Comparison of ENCODE assay signal across 8 mouse cellular contexts in the genomic region with DNA sequence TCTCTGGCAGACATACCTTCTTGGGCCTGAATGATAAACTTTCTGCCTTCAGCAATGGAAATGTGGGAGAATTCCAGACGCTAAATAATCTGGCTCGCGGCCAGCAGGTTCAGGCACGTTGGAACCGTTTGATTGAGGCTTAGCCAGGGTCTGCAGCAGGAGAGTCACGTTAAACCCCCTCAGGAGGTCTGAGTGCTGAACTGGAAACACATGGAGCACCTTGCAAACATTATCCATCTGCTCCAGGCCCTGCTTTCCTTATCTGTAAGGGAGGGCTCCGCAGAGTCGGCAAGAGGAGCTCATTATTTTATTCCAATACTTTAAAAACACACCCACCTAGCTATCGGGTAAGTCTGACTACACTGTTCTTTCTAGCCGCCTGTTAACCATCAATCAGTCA. TPM values are rescaled to one million over a fixed set of nuclear protein-coding genes. Genes with fewer than 3 reads are reported as not detected.
DNase-seq lines count a peak whose midpoint lies in the region; ATAC-seq and TF ChIP-seq lines count a peak whose summit lies in the region.
"Had no signal": no experiment of that assay in that cellular context is flagged by ENCODE, and none has a peak within 500 bp of the region (broad histone marks: within the 10 kb centered on the region; RNA-seq: fewer than 3 reads in every experiment).

No protein-coding gene starts in this region.

- ATAC-seq in lung, embryonic 15.5 days (ENCODE audit: borderline replicate concordance, extremely low read depth, low FRiP score, low TSS enrichment), result peak; percentile 59; the same call in 1 of the 2 replicates
- no peak for ATAC-seq in forebrain, postnatal 0 days
- ATAC-seq in limb, embryonic 14.5 days (ENCODE audit: low FRiP score, low read depth), result peak; percentile 91

- H3K4me2 ChIP-seq in lung, embryonic 15.5 days, result no peak overlapping the region
- no peak overlapping the region for H3K4me2 ChIP-seq in forebrain, postnatal 0 days (ENCODE audit: low read depth)
- H3K4me2 ChIP-seq in limb, embryonic 14.5 days (replicated peaks; ENCODE audit: low read depth, low read length, severe bottlenecking), result no peak overlapping the region

- H3K4me3 ChIP-seq in lung, embryonic 15.5 days, result no peak overlapping the region
- H3K4me3 ChIP-seq in forebrain, postnatal 0 days (ENCODE audit: low read depth, low read length), result no peak overlapping the region
- no peak overlapping the region for H3K4me3 ChIP-seq in limb, embryonic 14.5 days (replicated peaks; ENCODE audit: low read length)

- TF ChIP-seq POLR2A in limb, embryonic 14.5 days (IDR thresholded peaks at IDR 0.05; ENCODE audit: borderline replicate concordance, extremely low read depth, insufficient read depth, insufficient read length), result no peak

- no peak overlapping the region for H3K9ac ChIP-seq in lung, embryonic 15.5 days
- H3K9ac ChIP-seq in forebrain, postnatal 0 days, result no peak overlapping the region
- H3K9ac ChIP-seq in limb, embryonic 14.5 days (ENCODE audit: low read depth, low read length, severe bottlenecking), result no peak overlapping the region

- no peak overlapping the region for H3K27ac ChIP-seq in lung, embryonic 15.5 days
- H3K27ac ChIP-seq in forebrain, postnatal 0 days (ENCODE audit: low read depth, low read length), result no peak overlapping the region
- H3K27ac ChIP-seq in limb, embryonic 14.5 days (replicated peaks; ENCODE audit: low read depth, low read length), result no peak overlapping the region

- no peak for DNase-seq in lung, postnatal 36 days
- DNase-seq in forebrain, postnatal 0 days, result peak; percentile 21
- peak; percentile 86 for DNase-seq in limb, embryonic 14.5 days (ENCODE audit: low spot score)
- DNase-seq in yolk sac, embryonic 10.5 days (ENCODE audit: low spot score), result peak; percentile 51
- DNase-seq in thymus, postnatal 10 days (ENCODE audit: low spot score in 2 of 2), result no peak
- DNase-seq in thymus, postnatal 4 days, result no peak
- DNase-seq: cerebellum, adult 11 months had no signal

- no peak for TF ChIP-seq CTCF in forebrain, postnatal 0 days (IDR thresholded peaks at IDR 0.05; ENCODE audit: low read depth)

- H3K4me1 ChIP-seq in lung, embryonic 15.5 days, result peaks cover 18% of the 10 kb centered on the region
- no peaks in the 10 kb centered on the region for H3K4me1 ChIP-seq in forebrain, postnatal 0 days (ENCODE audit: insufficient read depth)
- H3K4me1 ChIP-seq in limb, embryonic 14.5 days (ENCODE audit: control insufficient read depth, insufficient read depth, low read length), result peaks cover 27% of the 10 kb centered on the region

- WGBS in lung, embryonic 15.5 days, result 9% methylated on average over 10 of the region's 10 CpGs
- WGBS in forebrain, postnatal 0 days, result 6% methylated on average over 10 of the region's 10 CpGs
- WGBS in limb, embryonic 14.5 days, result 3% methylated on average over 10 of the region's 10 CpGs

- no peaks in the 10 kb centered on the region for H3K27me3 ChIP-seq in lung, embryonic 15.5 days
- H3K27me3 ChIP-seq in forebrain, postnatal 0 days (ENCODE audit: insufficient read depth, low read length), result no peaks in the 10 kb centered on the region
- H3K27me3 ChIP-seq in limb, embryonic 14.5 days (ENCODE audit: control insufficient read depth, insufficient read depth, low read length), result no peaks in the 10 kb centered on the region

- no peaks in the 10 kb centered on the region for H3K9me3 ChIP-seq in lung, embryonic 15.5 days
- no peaks in the 10 kb centered on the region for H3K9me3 ChIP-seq in forebrain, postnatal 0 days (ENCODE audit: low read length)
- H3K9me3 ChIP-seq in limb, embryonic 14.5 days (ENCODE audit: control insufficient read depth, low read length), result no peaks in the 10 kb centered on the region

- H3K36me3 ChIP-seq in lung, embryonic 15.5 days, result no peaks in the 10 kb centered on the region
- no peaks in the 10 kb centered on the region for H3K36me3 ChIP-seq in forebrain, postnatal 0 days (ENCODE audit: insufficient read depth)
- no peaks in the 10 kb centered on the region for H3K36me3 ChIP-seq in limb, embryonic 14.5 days (ENCODE audit: control insufficient read depth, insufficient read depth, low read length)

RNA-seq across cellular contexts. Expression of gene Cachd1, which starts 52.3 kb away (rescaled TPM):
- polyA plus RNA-seq in lung, embryonic 15.5 days (2015; fragmentation: Nextera tagmentation; extraction: Ambion mirVana), result 16.1 and 19.1 TPM in 2 replicates
- total RNA-seq in forebrain, postnatal 0 days (2014; rRNA removed), result 12.2 and 16.9 TPM in 2 replicates
- polyA plus RNA-seq in forebrain, postnatal 0 days (2015; fragmentation: Nextera tagmentation; extraction: Ambion mirVana), result 7.6 and 12.9 TPM in 2 replicates
- polyA plus RNA-seq in limb, embryonic 14.5 days (2012; rRNA removed), result 103 and 154 TPM in 2 replicates
- polyA plus RNA-seq in limb, embryonic 14.5 days (2014; fragmentation: Nextera tagmentation; extraction: Ambion mirVana), result 37.3 and 52.8 TPM in 2 replicates

Comparison
In these comparisons a context has a peak if more than half of its experiments do, and no peak if none do; other contexts are left out.
1. DNase-seq: peak in forebrain, postnatal 0 days (single experiment), limb, embryonic 14.5 days (single experiment) and yolk sac, embryonic 10.5 days (single experiment); none in lung, postnatal 36 days (single experiment), thymus, postnatal 10 days (0 of 2) and thymus, postnatal 4 days (single experiment).